Mouse (Mus musculus): ENCODE results near the gene Gm28870. TPM values are rescaled to one million over a fixed set of nuclear protein-coding genes. Genes with fewer than 3 reads are reported as not detected.
"Not testable (repeated sequence)": the region's sequence is repeated elsewhere in the genome, so short reads cannot be mapped to it uniquely, and the experiment has no call there.

Gm28870 gene
- polyA plus RNA-seq (2015; fragmentation: Nextera tagmentation; extraction: Ambion mirVana), result not detected in 2 replicates

DNA sequence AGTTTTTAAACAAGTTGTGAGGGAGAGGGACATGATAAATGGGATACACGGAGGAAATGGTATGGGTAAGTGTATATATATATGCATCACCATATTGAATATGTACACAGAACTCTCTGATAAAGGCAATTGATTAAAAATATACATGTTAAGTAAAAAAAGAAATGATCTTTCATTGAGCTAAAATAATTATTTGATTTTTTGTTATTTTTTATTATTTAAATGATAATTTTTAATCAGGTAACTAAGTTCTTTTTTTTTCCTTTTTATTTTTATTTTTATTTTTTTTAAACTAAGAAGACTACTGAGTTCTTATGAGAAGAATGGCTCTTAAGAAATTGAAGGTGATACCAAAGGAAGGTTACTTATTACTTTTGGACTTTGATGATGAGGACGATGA is at the start of gene Gm28870:
Gene Gm28870 (plus strand): TSS at position 301 of the 400 bp plus-strand sequence.
- not testable (repeated sequence) for H3K4me1 ChIP-seq; H3K36me3 ChIP-seq; ATAC-seq (ENCODE audit: insufficient read depth, low FRiP score, low read depth); H3K27me3 ChIP-seq (replicated peaks); H3K4me3 ChIP-seq (replicated peaks); H3K27ac ChIP-seq; H3K9me3 ChIP-seq; H3K4me2 ChIP-seq; H3K9ac ChIP-seq
- no CpG with 5 or more reads among the region's 2 CpGs for WGBS
